ENCODE assay signal across 10 mouse cellular contexts in genomic region chr3:17834706-17835105, GRCm38 (mm10).
DNase-seq lines count a peak whose midpoint lies in the region; ATAC-seq and TF ChIP-seq lines count a peak whose summit lies in the region.
"Had no signal": no experiment of that assay in that cellular context is flagged by ENCODE, and none has a peak within 500 bp of the region (broad histone marks: within the 10 kb centered on the region; RNA-seq: fewer than 3 reads in every experiment).

No protein-coding gene starts in this region.

- H3K27me3 ChIP-seq in neural tube, embryonic 15.5 days (replicated peaks): no peaks in the 10 kb centered on the region
- H3K27me3 ChIP-seq in limb, embryonic 14.5 days (ENCODE audit: control insufficient read depth, insufficient read depth, low read length): no peaks in the 10 kb centered on the region
- H3K27me3 ChIP-seq in stomach, postnatal 0 days (ENCODE audit: control insufficient read depth, insufficient read depth, low read length): no peaks in the 10 kb centered on the region
- H3K27me3 ChIP-seq: heart, embryonic 13.5 days had no signal

- ATAC-seq in neural tube, embryonic 15.5 days (ENCODE audit: low FRiP score): no peak
- no peak for ATAC-seq in limb, embryonic 14.5 days (ENCODE audit: low FRiP score, low read depth)
- ATAC-seq in stomach, postnatal 0 days (ENCODE audit: low FRiP score, low TSS enrichment): no peak

- H3K36me3 ChIP-seq in neural tube, embryonic 15.5 days: no peaks in the 10 kb centered on the region
- no peaks in the 10 kb centered on the region for H3K36me3 ChIP-seq in limb, embryonic 14.5 days (ENCODE audit: control insufficient read depth, insufficient read depth, low read length)
- no peaks in the 10 kb centered on the region for H3K36me3 ChIP-seq in stomach, postnatal 0 days (ENCODE audit: control insufficient read depth, insufficient read depth, low read length)
- H3K36me3 ChIP-seq: heart, embryonic 13.5 days had no signal

- TF ChIP-seq EP300 in stomach, postnatal 0 days (optimal IDR thresholded peaks at IDR 0.05): no peak

- no peak for TF ChIP-seq POLR2A in limb, embryonic 14.5 days (IDR thresholded peaks at IDR 0.05; ENCODE audit: borderline replicate concordance, extremely low read depth, insufficient read depth, insufficient read length)

- TF ChIP-seq CTCF in stomach, postnatal 0 days (IDR thresholded peaks at IDR 0.05; ENCODE audit: low read depth): peak; percentile 77

- no peak overlapping the region for H3K4me2 ChIP-seq in neural tube, embryonic 15.5 days
- H3K4me2 ChIP-seq in limb, embryonic 14.5 days (replicated peaks; ENCODE audit: low read depth, low read length, severe bottlenecking): no peak overlapping the region
- no peak overlapping the region for H3K4me2 ChIP-seq in stomach, postnatal 0 days (replicated peaks; ENCODE audit: low read depth)
- H3K4me2 ChIP-seq: heart, embryonic 13.5 days had no signal

- H3K9ac ChIP-seq in neural tube, embryonic 15.5 days (replicated peaks): no peak overlapping the region
- no peak overlapping the region for H3K9ac ChIP-seq in limb, embryonic 14.5 days (ENCODE audit: low read depth, low read length, severe bottlenecking)
- no peak overlapping the region for H3K9ac ChIP-seq in stomach, postnatal 0 days (ENCODE audit: low read length)
- H3K9ac ChIP-seq: heart, embryonic 13.5 days had no signal

- no peak overlapping the region for H3K27ac ChIP-seq in neural tube, embryonic 15.5 days (replicated peaks)
- no peak overlapping the region for H3K27ac ChIP-seq in limb, embryonic 14.5 days (replicated peaks; ENCODE audit: low read depth, low read length)
- H3K27ac ChIP-seq in stomach, postnatal 0 days (replicated peaks): no peak overlapping the region
- H3K27ac ChIP-seq: heart, embryonic 13.5 days had no signal

- no peak overlapping the region for H3K4me3 ChIP-seq in neural tube, embryonic 15.5 days (replicated peaks)
- H3K4me3 ChIP-seq in limb, embryonic 14.5 days (replicated peaks; ENCODE audit: low read length): no peak overlapping the region
- H3K4me3 ChIP-seq in stomach, postnatal 0 days (ENCODE audit: low read depth, low read length): no peak overlapping the region
- H3K4me3 ChIP-seq: heart, embryonic 13.5 days; myocyte had no signal

- peak; percentile 17 to 83 for DNase-seq in adrenal gland, adult (ENCODE audit: inconsistent age in 2 of 2, low spot score in 1 of 2)
- DNase-seq in adrenal gland, postnatal 4 days (ENCODE audit: low spot score in 2 of 2): no peak
- DNase-seq in neural tube, embryonic 10.5 days (ENCODE audit: extremely low spot score, low spot score): peak; percentile 44
- peak; percentile 73 for DNase-seq in cerebellum, adult 9-10 months
- peak; percentile 30 for DNase-seq in hindlimb bud, embryonic 11.5 days (ENCODE audit: extremely low spot score, low read depth, low spot score)
- DNase-seq in limb, embryonic 14.5 days (ENCODE audit: low spot score): peak; percentile 76
- peak; percentile 16 for DNase-seq in stomach, postnatal 0 days (ENCODE audit: low spot score)

- H3K9me3 ChIP-seq in neural tube, embryonic 15.5 days (replicated peaks): no peaks in the 10 kb centered on the region
- no peaks in the 10 kb centered on the region for H3K9me3 ChIP-seq in limb, embryonic 14.5 days (ENCODE audit: control insufficient read depth, low read length)
- H3K9me3 ChIP-seq in stomach, postnatal 0 days (ENCODE audit: control insufficient read depth, low read length): no peaks in the 10 kb centered on the region
- H3K9me3 ChIP-seq: heart, embryonic 13.5 days had no signal

- no peaks in the 10 kb centered on the region for H3K4me1 ChIP-seq in neural tube, embryonic 15.5 days
- H3K4me1 ChIP-seq in limb, embryonic 14.5 days (ENCODE audit: control insufficient read depth, insufficient read depth, low read length): no peaks in the 10 kb centered on the region
- H3K4me1 ChIP-seq in stomach, postnatal 0 days (replicated peaks; ENCODE audit: control insufficient read depth, insufficient read depth): no peaks in the 10 kb centered on the region
- H3K4me1 ChIP-seq: heart, embryonic 13.5 days had no signal

- WGBS in neural tube, embryonic 15.5 days: 40% methylated on average over 1 of the region's 1 CpGs
- 27% methylated on average over 1 of the region's 1 CpGs for WGBS in limb, embryonic 14.5 days
- 27% methylated on average over 1 of the region's 1 CpGs for WGBS in stomach, postnatal 0 days

Comparison
In these comparisons a context has a peak if more than half of its experiments do, and no peak if none do; other contexts are left out.
1. DNase-seq: peak in adrenal gland, adult (2 of 2), neural tube, embryonic 10.5 days (single experiment), cerebellum, adult 9-10 months (single experiment), hindlimb bud, embryonic 11.5 days (single experiment), limb, embryonic 14.5 days (single experiment) and stomach, postnatal 0 days (single experiment); none in adrenal gland, postnatal 4 days (0 of 2).